Mouse (Mus musculus): Measurements from ENCODE around the gene Mkrn3.

Mkrn3 gene

GRCm38 (mm10) chr7:62377313-62377712 lies 42.6 kb downstream of the Mkrn3 start:
- DNase-seq, result no peak

- DNase-seq, result no peak
Observed at GRCm38 (mm10) chr7:62376510-62377304, 43.2 kb downstream of the Mkrn3 start, which contains the start of gene Magel2. Gene Magel2 (plus strand): TSS chr7:62377010.

GRCm38 (mm10) chr7:62375658-62376057 lies 44.3 kb downstream of the Mkrn3 start:
- DNase-seq, result no peak

Measured in B cell, adult 2 months (primary cell).